8 mouse cellular contexts compared by ENCODE assay signal in genomic region chr2:49452451-49453081, GRCm38 (mm10). TPM values are rescaled to one million over a fixed set of nuclear protein-coding genes. Genes with fewer than 3 reads are reported as not detected.
A peak's percentile ranks its signal among the peaks of the same experiment; 100 is the strongest.
DNase-seq lines count a peak whose midpoint lies in the region; ATAC-seq lines count a peak whose summit lies in the region.

No protein-coding gene starts in this region.

- peak overlapping the region; percentile 99 for H3K27ac ChIP-seq in intestine, embryonic 16.5 days (ENCODE audit: low read length)
- H3K27ac ChIP-seq in midbrain, embryonic 10.5 days (replicated peaks) = peak overlapping the region; percentile 100

- no peaks in the 10 kb centered on the region for H3K36me3 ChIP-seq in intestine, embryonic 16.5 days (ENCODE audit: control insufficient read depth, insufficient read depth, low read length)
- no peaks in the 10 kb centered on the region for H3K36me3 ChIP-seq in midbrain, embryonic 10.5 days

- intact Hi-C loops in left cerebral cortex, postnatal 36 days (cut with DNase I) = loop anchor here (2.0 to 10.0 kb wide), 3 partner anchors 168 to 538 kb away; no protein-coding TSS in a partner anchor

- peak overlapping the region; percentile 97 for H3K9ac ChIP-seq in intestine, embryonic 16.5 days (ENCODE audit: low read depth, low read length)

- ATAC-seq in intestine, embryonic 16.5 days = peak; percentile 54

- no peaks in the 10 kb centered on the region for H3K27me3 ChIP-seq in intestine, embryonic 16.5 days (replicated peaks; ENCODE audit: control insufficient read depth, insufficient read depth, low read length)
- H3K27me3 ChIP-seq in midbrain, embryonic 10.5 days (ENCODE audit: low read depth, poor library complexity, severe bottlenecking) = peaks cover 6% of the 10 kb centered on the region

- no peaks in the 10 kb centered on the region for H3K9me3 ChIP-seq in intestine, embryonic 16.5 days (ENCODE audit: control insufficient read depth, low read length)
- no peaks in the 10 kb centered on the region for H3K9me3 ChIP-seq in midbrain, embryonic 10.5 days (replicated peaks)

- WGBS in intestine, embryonic 16.5 days = under 1% methylated on average over 37 of the region's 37 CpGs
- WGBS in midbrain, embryonic 10.5 days = under 1% methylated on average over 37 of the region's 37 CpGs

- H3K4me3 ChIP-seq in intestine, embryonic 16.5 days (ENCODE audit: low read length) = peak overlapping the region; percentile 98
- H3K4me3 ChIP-seq in midbrain, embryonic 10.5 days = peak overlapping the region; percentile 94

- peak overlapping the region; percentile 88 for H3K4me2 ChIP-seq in intestine, embryonic 16.5 days (ENCODE audit: low read depth, low read length)

- DNase-seq in urinary bladder, adult 18-20 months (ENCODE audit: low spot score in 2 of 2) = peak; percentile 33 to 36
- no peak for DNase-seq in urinary bladder, postnatal 10 days (ENCODE audit: low spot score)
- DNase-seq in embryo, embryonic 9.5 days (ENCODE audit: extremely low spot score) = peak; percentile 56
- peak; percentile 21 to 51 for DNase-seq in gastrocnemius, postnatal 4 days (ENCODE audit: low spot score in 2 of 2)
- DNase-seq in left cerebral cortex, postnatal 36 days (ENCODE audit: low spot score in 2 of 2) = peak; percentile 49 to 56
- peak; percentile 44 for DNase-seq in midbrain, embryonic 10.5 days (ENCODE audit: low spot score)
- peak; percentile 30 to 74 for DNase-seq in right cerebral cortex, postnatal 36 days (ENCODE audit: low spot score in 2 of 2)

- H3K4me1 ChIP-seq in intestine, embryonic 16.5 days (ENCODE audit: control insufficient read depth, insufficient read depth, low read length) = no peaks in the 10 kb centered on the region
- peaks cover 21% of the 10 kb centered on the region for H3K4me1 ChIP-seq in midbrain, embryonic 10.5 days

RNA-seq across cellular contexts. Expression of gene Epc2, which starts 1.3 kb away (rescaled TPM):
- total RNA-seq in gastrocnemius, postnatal 4 days (2021) = 10 to 100 TPM; 22.2 to 22.8 TPM
- polyA plus RNA-seq in intestine, embryonic 16.5 days (2015; fragmentation: Nextera tagmentation; extraction: Ambion mirVana) = 3.8 and 4.0 TPM in 2 replicates
- 10 to 100 TPM; 53.3 to 57.7 TPM for total RNA-seq in left cerebral cortex, postnatal 36 days (2021)
- polyA plus RNA-seq in midbrain, embryonic 10.5 days (2016; fragmentation: Nextera tagmentation; extraction: Ambion mirVana) = 6.1 and 6.8 TPM in 2 replicates
